Mouse (Mus musculus) gastrocnemius, postnatal 4 days (tissue): ENCODE measurements around the gene Hdac5. TPM values are rescaled to one million over a fixed set of nuclear protein-coding genes. Genes with fewer than 3 reads are reported as not detected.
A peak's percentile ranks its signal among the peaks of the same experiment; 100 is the strongest.

Source experiments
- DNase-seq, 2 experiments: peaks; one replicate each; pipeline ENCODE4 v3.0.0; 2021 to 2022; ENCODE audit warnings: low spot score in 2 of 2, mixed read lengths in 2 of 2
- long read RNA-seq, 2 experiments: library from polyadenylated mRNA; stranded (forward); transcript quantifications; one replicate each; pipeline ENCODE4 v2.0.0; 2021
- total RNA-seq, 2 experiments: library from RNA; stranded (reverse); gene quantifications; 2 replicates each; pipeline ENCODE4 v1.2.3; 2021

The Hdac5 gene
- total RNA-seq: 100 to 1,000 TPM; 110 to 112 TPM
- long read RNA-seq, experiment 1, partial matches to known transcripts: 14 of 30 reads
- long read RNA-seq, experiment 1, other reads (novel, unspliced or antisense): 12 of 30 reads
- long read RNA-seq, experiment 2, transcript Hdac5-204 (27 exons, 3,788 nt): major isoform, 7 of 51 reads
- long read RNA-seq, experiment 2, partial matches to known transcripts: 20 of 51 reads
- long read RNA-seq, experiment 2, other reads (novel, unspliced or antisense): 24 of 51 reads

DNA sequence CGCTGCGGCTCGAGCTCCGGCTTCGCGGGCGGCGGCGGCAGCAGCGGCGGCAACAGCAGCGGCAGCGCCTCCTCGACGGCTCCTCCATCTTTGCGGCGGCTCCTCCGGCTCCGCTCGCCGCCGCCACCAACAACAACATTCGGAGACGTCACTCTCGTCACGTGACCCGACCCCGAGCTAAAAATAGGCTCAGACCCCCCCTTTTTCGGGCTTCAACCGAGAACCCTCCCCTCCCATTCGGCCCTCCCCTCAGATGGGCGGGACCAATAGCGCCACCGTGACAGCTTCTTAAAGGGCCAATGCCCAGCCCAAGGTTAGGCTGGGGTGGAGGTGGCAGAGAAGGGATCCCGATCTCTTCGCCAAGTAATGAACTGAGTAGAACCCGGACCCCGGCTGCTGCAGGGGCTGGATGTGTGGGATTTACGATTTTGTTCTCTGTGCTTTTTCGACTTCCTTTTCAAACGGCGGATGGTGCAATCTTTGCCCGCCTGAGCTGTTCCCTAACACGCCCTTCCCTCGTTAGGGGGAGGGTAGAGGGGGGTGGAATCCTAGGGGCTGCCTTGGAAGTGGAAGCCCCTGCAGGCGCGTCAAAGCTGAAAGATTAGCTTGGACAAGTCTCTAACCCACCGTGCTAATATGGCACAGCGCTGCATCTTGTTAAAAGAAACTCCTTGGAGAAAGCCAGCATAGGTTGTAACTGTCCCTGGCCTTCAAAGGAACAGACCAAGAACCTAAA, at the start of gene Hdac5:
Gene Hdac5 (minus strand): TSS at position 161 of the 736 bp plus-strand sequence.
- DNase-seq: peak; percentile 90 to 98

DNA sequence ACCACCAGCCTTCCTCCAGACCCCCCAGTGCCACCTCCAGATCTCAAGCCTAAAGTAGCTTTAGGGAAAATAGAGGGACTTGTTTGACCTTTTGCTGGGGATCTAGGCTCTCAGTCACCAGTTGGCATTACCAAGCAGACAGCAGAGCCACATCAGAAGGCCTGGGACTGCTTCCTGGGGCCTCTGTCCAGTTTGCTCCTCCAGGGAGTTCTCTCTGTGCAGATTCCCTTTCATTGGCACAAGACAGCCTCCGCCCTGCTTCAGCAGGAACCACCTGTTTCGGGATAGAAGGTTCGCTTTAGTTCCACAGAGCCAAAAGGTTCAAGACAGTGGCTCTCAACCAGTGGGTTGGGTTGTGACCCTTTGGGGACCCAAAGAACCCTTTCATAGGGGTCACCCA, 49.6 kb upstream of the Hdac5 start:
- DNase-seq: no peak

DNA sequence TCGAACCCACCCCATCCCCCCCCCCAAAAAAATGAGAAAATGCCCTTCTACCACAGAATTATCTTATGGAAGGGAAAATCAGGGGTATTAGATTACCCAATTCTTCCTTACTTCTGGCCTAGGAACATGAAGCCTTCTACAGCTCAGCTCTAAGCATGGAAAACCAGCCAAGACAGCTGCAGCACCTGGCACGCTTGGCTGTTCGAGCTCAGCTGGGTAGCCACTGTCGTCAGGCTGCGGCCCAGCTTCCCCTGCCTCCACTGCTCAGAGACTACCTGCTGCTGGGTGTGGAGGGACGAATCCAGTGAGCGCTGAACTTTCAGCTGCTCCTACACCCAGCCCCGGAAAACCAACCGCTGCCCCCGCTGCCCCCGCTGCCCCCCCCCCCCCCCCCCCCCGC, 47.8 kb upstream of the Hdac5 start:
- no peak for DNase-seq

DNA sequence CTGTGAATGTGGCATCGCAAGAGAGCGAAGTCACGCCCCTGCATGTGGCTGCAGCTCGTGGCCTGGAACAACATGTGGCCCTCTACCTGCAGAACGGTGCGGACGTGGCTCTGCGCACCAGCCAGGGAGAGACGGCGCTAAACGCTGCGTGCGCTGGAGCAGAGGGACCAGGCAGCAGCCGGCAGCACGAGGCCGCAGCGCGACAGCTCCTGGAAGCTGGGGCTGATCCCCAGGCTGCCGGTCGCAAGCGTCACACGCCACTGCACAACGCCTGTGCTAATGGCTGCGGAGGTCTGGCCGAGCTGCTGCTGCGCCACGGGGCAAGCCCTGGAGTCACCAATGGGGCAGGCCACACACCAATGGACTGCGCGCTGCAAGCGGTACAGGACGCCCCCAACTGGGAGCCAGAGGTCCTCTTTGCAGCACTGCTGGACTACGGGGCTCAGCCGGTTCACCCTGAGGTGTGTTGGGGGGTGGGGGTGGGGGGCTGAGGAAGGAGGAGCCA, 46.5 kb upstream of the Hdac5 start:
- no peak for DNase-seq

DNA sequence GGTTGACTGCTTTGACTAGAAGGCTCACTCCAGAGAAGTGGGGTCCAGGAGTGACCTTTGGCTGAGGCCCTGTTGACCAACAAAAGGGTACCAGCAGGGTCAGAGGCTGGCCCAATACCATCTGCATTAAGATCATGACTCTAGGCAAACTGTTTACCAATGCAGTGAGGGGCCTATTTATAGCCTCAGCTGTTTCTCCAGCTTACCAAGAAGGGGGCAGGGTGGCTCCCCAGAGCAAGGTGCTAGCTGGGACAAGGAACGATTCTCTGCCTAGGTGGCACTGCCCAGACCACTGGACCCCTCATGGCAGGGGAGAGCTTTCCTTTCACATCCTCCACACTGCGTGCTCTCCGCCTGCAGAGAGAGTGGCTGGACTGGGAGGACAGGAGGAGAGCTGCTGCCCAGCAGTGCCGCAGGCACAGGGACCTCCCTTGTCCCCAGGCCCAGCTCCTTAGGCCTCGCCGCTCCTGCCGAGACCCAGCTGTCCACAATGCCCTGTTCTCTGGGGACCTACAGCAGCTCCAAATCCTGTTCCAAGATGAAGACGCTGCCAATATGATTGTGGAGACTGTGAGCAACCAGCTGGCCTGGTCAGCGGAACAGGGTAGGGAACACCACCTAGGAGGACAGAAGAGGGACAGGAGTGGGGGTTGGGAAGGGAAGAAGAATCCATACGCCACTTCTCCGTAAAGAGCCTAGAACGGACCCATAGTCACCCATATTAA, 38.7 kb upstream of the Hdac5 start, which contains the start of gene Asb16:
Gene Asb16 (plus strand): TSS at position 224 of the 725 bp plus-strand sequence.
- DNase-seq: no peak

DNA sequence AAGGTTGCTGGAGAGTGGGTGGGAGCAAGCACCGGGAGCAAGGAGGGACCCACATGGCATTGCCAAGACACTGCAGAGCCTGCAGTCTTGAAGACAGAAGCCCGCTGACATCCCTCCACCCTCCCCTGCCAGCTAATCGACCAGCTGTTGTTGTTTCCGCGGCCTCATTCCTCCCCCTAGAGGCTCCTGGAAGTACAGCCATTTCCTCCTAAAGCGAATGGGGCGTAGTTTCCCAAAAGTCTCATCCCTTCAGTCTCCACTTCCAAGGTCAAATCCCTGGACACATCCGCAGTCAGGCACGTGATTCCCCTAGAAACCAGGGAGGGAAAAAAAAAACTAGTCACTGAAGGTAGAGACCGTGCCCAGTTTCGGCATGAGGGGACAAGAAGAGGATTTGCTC, 37.5 kb upstream of the Hdac5 start:
- peak; percentile 59 to 77 for DNase-seq

DNA sequence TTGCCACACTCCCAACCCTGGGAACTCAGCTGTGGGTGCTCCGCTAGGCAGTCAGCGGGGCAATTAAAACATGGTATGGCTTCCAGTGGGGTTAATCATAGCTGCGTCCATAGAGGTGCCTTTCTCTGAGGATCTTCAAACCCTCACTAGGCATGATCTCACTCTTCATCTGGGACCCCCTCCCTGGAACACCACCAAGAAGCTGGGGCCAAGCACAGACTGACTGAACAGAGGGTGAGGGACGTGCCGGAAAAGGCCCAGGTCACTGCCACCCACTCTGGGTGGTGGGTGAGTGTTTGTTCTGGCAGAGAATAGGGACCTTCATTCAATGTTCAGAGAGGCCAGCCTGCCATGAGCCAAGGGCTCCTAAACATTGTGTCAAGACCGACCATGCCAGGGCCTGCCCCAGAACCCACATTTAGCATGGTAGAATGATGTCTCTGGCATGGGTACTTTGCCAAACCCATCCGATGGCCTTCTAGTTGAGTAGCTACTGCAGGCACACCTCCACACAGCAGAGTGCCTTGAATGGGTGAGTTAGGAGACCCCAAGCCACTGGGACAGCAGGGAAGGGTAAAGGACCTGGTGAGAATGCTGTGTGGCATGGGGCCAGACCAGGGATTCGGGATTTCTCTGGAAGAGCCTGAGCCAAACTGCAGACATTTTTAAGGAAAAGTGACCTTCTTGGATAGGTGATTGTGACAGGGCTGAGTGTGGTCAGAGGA, 36.8 kb upstream of the Hdac5 start:
- no peak for DNase-seq

DNA sequence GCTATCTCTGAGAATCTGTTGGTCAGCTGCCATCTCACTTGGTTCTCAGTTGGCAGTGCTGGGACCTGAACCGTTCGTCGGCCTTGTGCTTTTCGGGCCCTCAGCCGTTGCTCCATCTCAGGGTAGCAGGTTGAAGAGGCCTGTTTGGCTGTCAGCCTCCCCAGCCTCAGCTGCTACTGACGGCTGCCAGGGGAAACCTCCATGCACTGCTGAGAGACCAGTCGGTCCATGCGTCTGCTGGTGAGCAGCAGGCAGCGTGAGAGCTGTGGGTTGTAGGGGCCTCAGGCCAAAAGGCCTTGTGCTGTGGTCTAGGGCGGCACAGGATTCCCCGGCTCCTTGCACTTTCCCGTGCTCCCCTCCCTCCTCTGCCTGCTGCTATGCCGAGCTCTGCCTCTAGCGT, 35.9 kb upstream of the Hdac5 start:
- DNase-seq: no peak

DNA sequence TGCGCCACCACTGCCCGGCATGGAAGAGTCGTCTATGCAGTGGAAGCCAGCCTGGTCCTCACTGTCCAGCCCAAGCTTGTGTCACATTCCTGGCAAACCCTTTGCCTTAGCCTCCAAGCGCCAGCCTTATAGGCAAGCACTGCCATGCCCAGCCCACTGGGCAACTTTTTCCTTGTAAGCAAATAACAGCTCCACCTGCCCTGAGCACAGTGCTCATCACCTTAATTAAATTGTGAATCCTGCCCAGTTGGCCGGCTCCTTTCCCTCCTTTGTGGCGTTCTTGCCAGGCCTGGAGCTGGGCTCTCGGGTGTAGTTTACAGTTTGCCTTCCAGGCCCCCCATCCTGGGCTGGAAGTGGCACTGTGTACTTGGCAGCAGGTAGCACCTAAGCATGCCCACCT, 33.2 kb upstream of the Hdac5 start:
- no peak for DNase-seq

DNA sequence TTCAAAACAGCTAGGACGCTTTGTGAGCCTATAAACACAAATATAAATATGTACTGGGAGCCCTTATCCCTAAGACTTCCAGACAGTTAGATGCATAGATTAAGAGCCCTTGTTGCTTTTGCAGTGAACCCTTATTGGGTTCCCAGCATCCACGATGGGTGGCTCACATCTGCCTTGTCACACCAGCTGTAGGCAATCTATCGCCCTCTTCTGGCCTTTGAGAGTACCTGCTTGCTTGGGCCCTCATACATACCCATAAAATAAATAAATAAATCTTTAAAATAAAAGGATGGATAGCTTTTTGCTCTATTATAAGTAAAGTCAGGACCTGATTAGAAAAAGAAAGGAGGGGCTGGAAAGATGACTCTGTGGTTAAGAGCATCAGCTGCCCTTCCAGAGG, 28.6 kb upstream of the Hdac5 start:
- DNase-seq: no peak

DNA sequence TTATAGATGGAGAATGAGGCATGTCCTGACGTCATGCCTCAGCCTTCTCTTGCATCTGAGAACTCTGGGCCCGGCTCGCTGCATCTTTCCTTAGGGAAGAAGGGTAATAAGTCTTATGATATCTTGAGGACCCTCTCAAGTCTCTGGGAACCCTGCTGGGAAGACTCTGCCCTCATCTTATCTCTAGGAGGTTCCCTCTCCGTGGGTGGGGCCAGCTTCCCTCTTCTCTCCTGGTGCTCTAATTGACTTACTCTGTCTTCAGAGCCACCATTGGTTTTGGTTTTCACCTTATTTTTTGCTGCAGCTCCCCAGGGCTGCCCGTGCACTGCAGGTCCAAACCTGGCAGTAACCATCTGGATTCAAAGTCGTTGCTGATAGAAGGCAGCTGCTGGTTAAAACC, 28.1 kb upstream of the Hdac5 start:
- DNase-seq: no peak

DNA sequence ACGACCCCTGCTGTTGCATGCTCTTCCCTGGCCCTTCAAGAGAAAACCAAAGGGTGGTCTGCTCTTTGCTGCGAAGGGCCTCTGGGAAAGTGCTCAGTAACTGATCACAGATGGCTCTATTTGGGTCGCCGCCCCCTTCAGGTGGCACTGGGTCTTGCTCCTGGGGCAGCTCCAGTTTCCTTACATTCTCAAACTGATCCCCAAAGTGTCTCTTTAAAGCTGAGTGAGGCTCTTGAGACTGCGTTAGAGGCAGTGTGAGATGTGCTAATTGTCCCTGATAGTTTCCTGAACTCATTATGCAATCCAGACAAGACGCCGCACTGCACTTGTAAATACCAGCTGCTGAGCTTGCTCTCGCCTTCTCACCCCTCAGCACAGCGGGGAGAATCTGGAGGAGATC, 27.5 kb upstream of the Hdac5 start:
- DNase-seq: no peak

DNA sequence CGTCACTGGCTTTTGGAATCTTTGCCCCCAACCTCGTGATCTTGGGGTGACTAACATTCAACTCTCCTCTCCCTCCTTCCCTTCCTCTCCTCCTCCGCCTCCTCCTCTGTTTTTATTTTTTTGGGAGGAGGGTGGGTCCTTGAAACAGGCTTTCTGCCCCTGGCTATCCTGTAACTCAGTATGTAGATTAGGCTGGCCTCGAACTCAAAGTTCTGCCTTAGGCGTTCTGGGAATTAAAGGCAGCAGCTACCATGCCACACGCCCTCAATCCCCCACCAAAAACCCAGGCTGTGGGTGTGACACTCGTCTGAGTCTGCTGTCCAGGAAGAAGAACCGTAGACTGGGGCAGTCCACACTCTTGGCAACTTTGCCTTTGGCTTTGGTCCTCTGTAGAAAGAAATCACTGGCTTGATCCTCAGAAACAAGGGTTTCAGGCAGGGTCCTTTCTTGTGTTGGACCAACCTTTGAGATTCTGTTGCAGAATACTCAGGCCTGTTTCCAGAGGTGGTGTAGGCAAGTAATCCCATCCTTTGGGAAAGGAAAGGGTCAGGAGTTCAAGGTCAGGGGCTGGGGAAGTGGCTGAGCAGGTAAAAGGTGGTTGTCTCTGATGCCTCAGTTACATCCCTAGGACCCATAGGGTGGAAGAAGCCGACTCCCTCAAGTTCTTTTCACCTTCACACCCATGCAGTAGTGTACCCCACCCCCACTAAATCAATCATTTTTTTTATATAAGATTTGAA, 19.6 kb upstream of the Hdac5 start:
- no peak for DNase-seq

DNA sequence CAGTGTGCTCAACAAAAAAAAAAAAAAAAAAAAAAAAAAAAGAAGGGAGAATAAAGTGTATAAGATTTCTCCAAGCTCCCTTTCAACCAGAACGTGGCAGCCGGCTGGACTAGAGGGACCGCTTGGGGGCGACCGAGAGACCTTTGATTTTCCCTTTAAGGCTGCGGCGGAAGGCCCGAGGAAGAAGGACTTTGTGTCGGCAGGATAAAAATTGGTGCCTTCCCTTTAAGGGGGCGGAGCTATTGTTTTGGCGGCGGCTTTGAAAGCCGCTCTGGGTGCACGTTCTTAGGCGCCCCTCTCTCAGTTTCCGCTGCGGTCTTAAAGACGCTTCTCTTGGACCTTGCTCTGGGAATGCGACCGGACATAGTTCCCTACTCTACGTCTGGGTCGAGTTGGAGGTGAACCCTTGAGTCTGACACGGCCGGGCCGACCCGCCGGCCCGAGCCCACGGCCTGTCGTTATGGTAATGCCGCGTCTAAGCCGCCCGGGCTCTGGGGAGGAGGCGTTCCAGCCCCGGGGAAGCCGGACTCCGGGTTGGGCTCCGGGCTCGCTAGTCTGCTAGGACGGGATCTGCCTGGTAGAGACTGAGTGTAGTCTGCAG, 18.8 kb upstream of the Hdac5 start, which contains the start of gene BC030867:
Gene BC030867 (plus strand): TSS at position 253 of the 601 bp plus-strand sequence.
- peak; percentile 83 to 92 for DNase-seq

DNA sequence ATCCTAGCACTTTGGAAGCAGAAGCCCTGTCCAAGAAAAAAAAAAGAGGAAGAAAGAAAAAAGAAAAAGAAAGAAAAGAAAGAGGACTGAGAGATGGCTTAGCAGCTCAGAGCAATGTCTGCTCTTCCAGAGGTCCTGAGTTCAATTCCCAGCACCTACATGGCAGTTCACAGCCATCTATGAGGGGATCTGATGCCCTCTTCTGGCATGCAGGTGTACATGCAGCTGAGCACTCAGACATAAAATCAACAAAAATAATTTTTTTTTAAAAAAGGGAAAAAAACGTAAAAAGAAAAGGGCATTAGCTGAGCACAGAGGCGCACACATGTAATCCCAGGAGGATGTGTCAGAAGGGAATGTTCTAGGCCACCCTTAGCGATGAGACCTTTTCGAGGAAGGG, 16.9 kb upstream of the Hdac5 start:
- DNase-seq: no peak

DNA sequence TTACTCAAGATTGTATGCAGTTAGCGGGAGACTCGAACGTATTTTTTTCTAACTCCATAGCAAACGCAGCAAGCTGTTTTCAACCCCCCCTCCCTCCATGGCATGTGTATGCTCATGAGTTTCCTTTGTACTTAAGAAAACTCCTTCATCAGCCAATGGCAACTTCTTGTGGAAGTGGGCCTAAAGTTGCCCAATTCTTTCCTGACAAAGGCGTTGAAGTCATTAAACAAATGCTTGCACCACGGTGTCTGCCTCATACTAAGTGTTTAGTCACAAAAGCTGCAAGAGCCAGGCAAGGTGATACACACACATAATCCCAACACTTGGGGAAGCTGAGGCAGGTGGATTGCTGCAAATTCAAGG, 16.3 kb upstream of the Hdac5 start:
- DNase-seq: no peak

DNA sequence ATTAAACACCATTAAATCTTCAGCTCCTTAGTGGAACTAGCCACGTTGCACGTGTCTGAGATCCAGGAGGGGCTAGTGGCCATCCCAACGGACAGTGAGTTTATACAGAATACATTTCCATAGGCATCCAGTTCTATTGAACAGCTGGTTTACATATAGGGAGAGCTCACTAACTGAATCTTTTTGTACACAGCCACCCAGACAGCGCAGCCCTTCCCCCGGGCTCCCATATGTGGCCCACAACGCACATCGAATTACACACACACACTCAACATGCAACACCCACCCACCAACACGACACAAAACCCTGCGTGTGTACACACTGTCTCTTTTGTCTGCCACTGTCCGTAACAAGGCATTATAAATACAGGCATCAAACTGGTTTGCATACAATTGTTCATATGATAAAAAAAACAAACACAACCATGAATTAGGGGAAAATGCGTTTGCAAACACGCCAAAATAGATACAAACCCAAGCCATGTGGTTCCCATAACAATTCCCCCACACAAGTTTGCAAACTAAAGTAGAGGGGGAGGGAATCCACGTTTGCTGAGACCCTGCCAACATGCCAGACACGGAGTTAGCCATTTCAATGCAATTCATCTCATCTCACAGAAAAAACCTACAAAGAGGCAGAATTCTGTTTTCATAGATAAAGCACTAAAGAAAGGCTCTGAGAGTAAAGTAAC, 15.8 kb upstream of the Hdac5 start:
- DNase-seq: no peak

DNA sequence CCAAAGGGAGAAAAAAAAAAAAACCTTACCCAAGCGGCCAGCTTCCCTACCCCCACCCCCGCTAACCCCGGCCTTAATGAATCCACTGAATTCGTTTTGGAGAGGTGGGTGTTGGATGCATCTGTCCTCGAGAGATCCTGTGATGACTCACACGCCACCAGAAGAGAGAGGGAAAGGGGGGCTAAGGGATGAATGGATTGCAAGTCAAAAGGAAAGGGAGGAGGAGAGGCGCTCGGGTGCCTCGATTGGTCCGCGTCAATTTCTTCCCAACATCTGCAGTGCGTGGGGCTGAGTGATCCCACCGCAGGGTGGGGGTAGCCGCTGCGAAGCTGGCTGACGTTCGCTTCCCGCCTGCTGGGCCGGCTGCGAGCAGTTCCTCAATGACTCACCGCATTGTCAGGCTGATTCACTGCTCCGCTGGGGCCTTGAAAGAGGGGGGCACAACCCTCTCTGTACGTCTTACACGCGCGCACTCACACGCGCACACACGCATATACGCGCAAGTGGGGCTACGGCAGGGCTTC, 15.0 kb upstream of the Hdac5 start:
- peak; percentile 50 to 66 for DNase-seq

DNA sequence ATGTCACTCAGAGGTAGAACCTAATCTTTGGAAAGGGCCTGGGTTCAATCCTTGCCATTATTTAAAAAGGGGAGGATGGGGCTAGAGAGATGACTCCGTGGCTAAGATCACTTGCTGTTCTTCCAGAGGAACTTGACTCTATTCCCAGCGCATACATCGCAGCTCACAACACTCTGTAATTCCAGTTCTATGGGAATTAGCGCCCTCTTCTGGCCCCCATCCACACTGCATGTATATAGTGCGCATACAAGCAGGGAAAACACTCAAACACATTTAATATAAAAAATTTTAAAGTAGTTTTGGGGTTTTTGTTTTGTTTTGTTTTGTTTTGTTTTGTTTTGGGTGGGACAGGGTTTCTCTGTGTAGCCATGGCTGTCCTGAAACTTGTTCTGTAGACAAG, 11.9 kb upstream of the Hdac5 start:
- no peak for DNase-seq
